Mouse (Mus musculus) MEL (cell line): ENCODE measurements at regions not wholly inside any gene's neighbourhood (a gene's known extent, or its start where the extent isn't known, plus 50 kb on each side); places are given as distances from the start of the nearest gene placed in this dataset.

Source experiments
- DNase-seq: peaks from one replicate; pipeline ENCODE4 v3.0.0; 2011; ENCODE audit warnings: low read depth, low spot score
- H3K27ac ChIP-seq: 2 replicates; pipeline ENCODE4 v1.5.1; 2012; ENCODE audit warnings: low read depth, mild to moderate bottlenecking, control low read depth, low read length, moderate library complexity; ENCODE audit not compliant: control insufficient read depth
- H3K27me3 ChIP-seq, 2 experiments: fragments of 150-350 bp in 1 of 2; sonication (generic) in 1 of 2; 2 replicates each; pipeline ENCODE4 v1.6.1; 2012; ENCODE audit warnings: low read length in 2 of 2, mild to moderate bottlenecking in 2 of 2, improper control_type of control experiment in 1 of 2, moderate library complexity in 1 of 2; ENCODE audit not compliant: insufficient read depth in 2 of 2, control insufficient read depth in 1 of 2
- H3K36me3 ChIP-seq, 2 experiments: 2 replicates each; pipeline ENCODE4 v1.6.1; 2012 to 2014; ENCODE audit warnings: low read length in 2 of 2, improper control_type of control experiment in 1 of 2, inconsistent platforms in 1 of 2, mild to moderate bottlenecking in 1 of 2; ENCODE audit not compliant: insufficient read depth in 2 of 2, control insufficient read depth in 1 of 2
- H3K4me1 ChIP-seq, 2 experiments: fragments of 150-350 bp in 1 of 2; sonication (generic) in 1 of 2; 2 replicates each; pipeline ENCODE4 v1.6.1; 2012; ENCODE audit warnings: low read length in 2 of 2, improper control_type of control experiment in 1 of 2, mild to moderate bottlenecking in 1 of 2; ENCODE audit not compliant: insufficient read depth in 2 of 2, control insufficient read depth in 1 of 2
- H3K4me3 ChIP-seq, 2 experiments: fragments of 150-350 bp in 1 of 2; sonication (generic) in 1 of 2; 2 replicates each; pipeline ENCODE4 v1.5.1; 2012; ENCODE audit warnings: low read depth in 2 of 2, low read length in 2 of 2, mild to moderate bottlenecking in 2 of 2, moderate library complexity in 2 of 2, control low read depth in 1 of 2, improper control_type of control experiment in 1 of 2; ENCODE audit not compliant: control insufficient read depth in 1 of 2, insufficient read depth in 1 of 2
- H3K79me2 ChIP-seq: 2 replicates; pipeline ENCODE4 v1.6.1; 2012; ENCODE audit warnings: mild to moderate bottlenecking, low read length, moderate library complexity; ENCODE audit not compliant: control insufficient read depth, poor library complexity, insufficient read depth
- H3K9ac ChIP-seq: 2 replicates; pipeline ENCODE4 v1.6.1; 2012; ENCODE audit warnings: low read depth, mild to moderate bottlenecking, control low read depth, low read length, moderate library complexity; ENCODE audit not compliant: control insufficient read depth, poor library complexity, severe bottlenecking
- H3K9me3 ChIP-seq: fragments of 150-350 bp; sonication (generic); replicated peaks from 2 replicates; pipeline ENCODE4 v1.6.1; 2012; ENCODE audit warnings: mild to moderate bottlenecking, low read length, improper control_type of control experiment, moderate library complexity; ENCODE audit not compliant: insufficient read depth
- BHLHE40 ChIP-seq: IDR thresholded peaks from 2 replicates; pipeline ENCODE4 v1.6.1; 2012; ENCODE audit warnings: low read depth, mild to moderate bottlenecking, inconsistent platforms, low read length, improper control_type of control experiment, borderline replicate concordance
- CHD1 ChIP-seq: IDR thresholded peaks from 2 replicates; pipeline ENCODE4 v1.6.1; 2012; ENCODE audit warnings: low read depth, mild to moderate bottlenecking, inconsistent platforms, low read length, improper control_type of control experiment
- CHD2 ChIP-seq: IDR thresholded peaks from 2 replicates; pipeline ENCODE4 v1.6.1; 2011; ENCODE audit warnings: low read length, improper control_type of control experiment
- CTCF ChIP-seq, 3 experiments: IDR thresholded peaks in 2 of 3; conservative IDR thresholded peaks in 1 of 3; 2 replicates each; pipeline ENCODE4 v1.5.1; 2011 to 2012; ENCODE audit warnings: low read length in 3 of 3, low read depth in 2 of 3, mild to moderate bottlenecking in 2 of 3, improper control_type of control experiment in 1 of 3, inconsistent platforms in 1 of 3, mixed read lengths in 1 of 3, moderate library complexity in 1 of 3; ENCODE audit not compliant: control insufficient read depth in 1 of 3, insufficient read depth in 1 of 3, poor library complexity in 1 of 3, severe bottlenecking in 1 of 3
- E2F4 ChIP-seq: IDR thresholded peaks from 2 replicates; pipeline ENCODE4 v1.6.1; 2011; ENCODE audit warnings: low read depth, low read length, improper control_type of control experiment, borderline replicate concordance
- GATA1 ChIP-seq: IDR thresholded peaks from 2 replicates; pipeline ENCODE4 v1.6.1; 2011; ENCODE audit warnings: low read depth, low read length, improper control_type of control experiment
- JUND ChIP-seq: IDR thresholded peaks from 2 replicates; pipeline ENCODE4 v1.6.1; 2011; ENCODE audit warnings: low read depth, mild to moderate bottlenecking, improper control_type of control experiment, low read length
- KAT2A ChIP-seq: conservative IDR thresholded peaks from 2 replicates; pipeline ENCODE4 v1.6.1; 2012; ENCODE audit warnings: low read depth, low read length, improper control_type of control experiment, inconsistent platforms
- MAFK ChIP-seq: IDR thresholded peaks from 2 replicates; pipeline ENCODE4 v1.6.1; 2011; ENCODE audit warnings: low read depth, mild to moderate bottlenecking, low read length, improper control_type of control experiment, borderline replicate concordance
- MAX ChIP-seq: IDR thresholded peaks from 2 replicates; pipeline ENCODE4 v1.6.1; 2011; ENCODE audit warnings: low read length, improper control_type of control experiment
- MEF2A ChIP-seq: IDR thresholded peaks from 2 replicates; pipeline ENCODE4 v1.6.1; 2014; ENCODE audit warnings: low read depth, mild to moderate bottlenecking, inconsistent platforms, low read length, improper control_type of control experiment; ENCODE audit not compliant: poor library complexity, insufficient replicate concordance, severe bottlenecking; ENCODE audit errors: extremely low read depth
- MYC ChIP-seq: IDR thresholded peaks from 2 replicates; pipeline ENCODE4 v1.6.1; 2011; ENCODE audit warnings: low read depth, mild to moderate bottlenecking, low read length, improper control_type of control experiment, moderate library complexity
- NELFE ChIP-seq: IDR thresholded peaks from 2 replicates; pipeline ENCODE4 v1.6.1; 2011; ENCODE audit warnings: low read depth, low read length, improper control_type of control experiment
- NRF1 ChIP-seq: IDR thresholded peaks from 2 replicates; pipeline ENCODE4 v1.6.1; 2014; ENCODE audit warnings: low read depth, mild to moderate bottlenecking, inconsistent platforms, low read length, improper control_type of control experiment, moderate library complexity; ENCODE audit not compliant: poor library complexity, insufficient read depth, severe bottlenecking
- POLR2A ChIP-seq, 2 experiments: IDR thresholded peaks; 2 replicates each; pipeline ENCODE4 v1.6.1; 2011 to 2012; ENCODE audit warnings: low read length in 2 of 2, mild to moderate bottlenecking in 2 of 2, control low read depth in 1 of 2, improper control_type of control experiment in 1 of 2, low read depth in 1 of 2, moderate library complexity in 1 of 2; ENCODE audit not compliant: control insufficient read depth in 1 of 2, insufficient read depth in 1 of 2, poor library complexity in 1 of 2
- POLR2AphosphoS2 ChIP-seq: IDR thresholded peaks from 2 replicates; pipeline ENCODE4 v1.6.1; 2011; ENCODE audit warnings: low read length, improper control_type of control experiment
- POLR2AphosphoS5 ChIP-seq: IDR thresholded peaks from 2 replicates; pipeline ENCODE4 v1.6.1; 2012; ENCODE audit warnings: low read depth, borderline replicate concordance, mild to moderate bottlenecking, inconsistent platforms, low read length, moderate library complexity, mixed read lengths
- RCOR1 ChIP-seq: IDR thresholded peaks from 2 replicates; pipeline ENCODE4 v1.6.1; 2012; ENCODE audit warnings: low read depth, mild to moderate bottlenecking, inconsistent platforms, low read length, improper control_type of control experiment
- TBP ChIP-seq: IDR thresholded peaks from 2 replicates; pipeline ENCODE4 v1.8.0; 2011; ENCODE audit warnings: low read depth, low read length, improper control_type of control experiment
- ZKSCAN1 ChIP-seq: IDR thresholded peaks from 2 replicates; pipeline ENCODE4 v1.6.1; 2012; ENCODE audit warnings: low read depth, mild to moderate bottlenecking, inconsistent platforms, low read length, improper control_type of control experiment, moderate library complexity
- ZMIZ1 ChIP-seq: IDR thresholded peaks from 2 replicates; pipeline ENCODE4 v1.6.1; 2012; ENCODE audit warnings: low read depth, mild to moderate bottlenecking, inconsistent platforms, low read length, improper control_type of control experiment, moderate library complexity

GRCm38 (mm10) chr6:31277792-31278191, 120.7 kb upstream of the Mkln1 start:
- Histone ChIP-seq H3K9me3 (no peaks in the 10 kb centered on the region), H3K27ac (no peak overlapping the region), H3K4me3 (no peak overlapping the region), H3K27me3 (no peaks in the 10 kb centered on the region), H3K4me1 (no peaks in the 10 kb centered on the region), H3K9ac (no peak overlapping the region), H3K79me2 (no peaks in the 10 kb centered on the region), H3K36me3 (no peaks in the 10 kb centered on the region)
- TF ChIP-seq MAX: no peak
- no peak for TF ChIP-seq BHLHE40
- no peak for TF ChIP-seq ZKSCAN1
- TF ChIP-seq RCOR1: no peak
- no peak for TF ChIP-seq JUND
- no peak for TF ChIP-seq POLR2AphosphoS5
- no peak for TF ChIP-seq NELFE
- TF ChIP-seq ZMIZ1: no peak
- no peak for TF ChIP-seq MEF2A
- TF ChIP-seq MAFK: no peak
- TF ChIP-seq CHD1: no peak
- TF ChIP-seq CHD2: no peak
- no peak for TF ChIP-seq KAT2A
- TF ChIP-seq MYC: no peak
- no peak for DNase-seq

GRCm38 (mm10) chr6:31283973-31284372, 114.6 kb upstream of the Mkln1 start:
- Histone ChIP-seq H3K4me1 (peaks cover 0 to 10% of the 10 kb centered on the region in 2 experiments; a peak in 2 of 4 replicates), H3K9me3 (no peaks in the 10 kb centered on the region), H3K36me3 (peaks cover 0 to 8% of the 10 kb centered on the region in 2 experiments; a peak in 2 of 4 replicates), H3K79me2 (no peaks in the 10 kb centered on the region; the same call in 1 of the 2 replicates), H3K27ac (peak overlapping the region; percentile 66; the same call in 1 of the 2 replicates), H3K27me3 (no peaks in the 10 kb centered on the region), H3K4me3 (peak overlapping the region in 1 of 2 experiments; percentile 67; a peak in 3 of 4 replicates), H3K9ac (no peak overlapping the region)
- no peak for DNase-seq
- TF ChIP-seq POLR2AphosphoS2 (no peak), JUND (no peak), CHD2 (no peak), TBP (no peak), CTCF (IDR thresholded peaks at IDR 0.05 in 2 of 3, conservative IDR thresholded peaks at IDR 0.05 in 1 of 3; ENCODE audit: control insufficient read depth in 1 of 3, insufficient read depth in 1 of 3, low read depth in 2 of 3, low read length in 3 of 3, poor library complexity in 1 of 3, severe bottlenecking in 1 of 3) (no peak), E2F4 (no peak), KAT2A (no peak), NRF1 (no peak), GATA1 (no peak), POLR2A (IDR thresholded peaks at IDR 0.05; ENCODE audit: control insufficient read depth in 1 of 2, insufficient read depth in 1 of 2, low read depth in 1 of 2, low read length in 2 of 2, poor library complexity in 1 of 2) (no peak)
